Mouse (Mus musculus) cerebellum, adult 2 months (tissue): Measurements from ENCODE around the gene Emc6. TPM values are rescaled to one million over a fixed set of nuclear protein-coding genes. Genes with fewer than 3 reads are reported as not detected.

Source experiments
- DNase-seq, 2 experiments: peaks; one replicate each; pipeline ENCODE4 v3.0.0; 2021
- H3K27ac ChIP-seq: fragments of 200-500 bp; 2 replicates; pipeline ENCODE4 v1.5.1; 2012; ENCODE audit warnings: low read length, control low read depth, inconsistent platforms; ENCODE audit not compliant: insufficient read depth
- H3K27me3 ChIP-seq: fragments of 200-500 bp; 2 replicates; pipeline ENCODE4 v1.6.1; 2012; ENCODE audit warnings: inconsistent platforms, mild to moderate bottlenecking, low read length, moderate library complexity; ENCODE audit not compliant: control insufficient read depth, insufficient read depth
- H3K4me1 ChIP-seq: fragments of 200-500 bp; 2 replicates; pipeline ENCODE4 v1.6.1; 2011; ENCODE audit warnings: low read length; ENCODE audit not compliant: control insufficient read depth, insufficient read depth
- H3K4me3 ChIP-seq: fragments of 200-500 bp; replicated peaks from 2 replicates; pipeline ENCODE3; 2011; ENCODE audit warnings: mild to moderate bottlenecking, low read depth, low read length, control low read depth; ENCODE audit not compliant: insufficient read depth
- CTCF ChIP-seq: fragments of 200-500 bp; IDR thresholded peaks from 2 replicates; pipeline ENCODE4 v1.5.1; 2011; ENCODE audit warnings: low read depth, mild to moderate bottlenecking, control low read depth, low read length, moderate library complexity, borderline replicate concordance; ENCODE audit not compliant: insufficient read depth
- POLR2A ChIP-seq: fragments of 200-500 bp; IDR thresholded peaks from 2 replicates; pipeline ENCODE4 v1.6.1; 2011; ENCODE audit warnings: low read length, control low read depth, borderline replicate concordance; ENCODE audit not compliant: insufficient read depth
- WGBS: fragments of 180-500 bp; shearing (Covaris S2); methylation state at CpG from one replicate; pipeline ENCODE4 v1.1.7; 2018; 5-methylcytosine and 5-hydroxymethylcytosine counted together
- polyA plus RNA-seq: library from polyadenylated mRNA; depleted of rRNA; stranded (reverse); fragments of >200 nt; gene quantifications from 2 replicates; pipeline ENCODE4 v1.2.3, GENCODE M21; 2012

Emc6 gene
- polyA plus RNA-seq, 1 experiment: 80.6 TPM

DNA sequence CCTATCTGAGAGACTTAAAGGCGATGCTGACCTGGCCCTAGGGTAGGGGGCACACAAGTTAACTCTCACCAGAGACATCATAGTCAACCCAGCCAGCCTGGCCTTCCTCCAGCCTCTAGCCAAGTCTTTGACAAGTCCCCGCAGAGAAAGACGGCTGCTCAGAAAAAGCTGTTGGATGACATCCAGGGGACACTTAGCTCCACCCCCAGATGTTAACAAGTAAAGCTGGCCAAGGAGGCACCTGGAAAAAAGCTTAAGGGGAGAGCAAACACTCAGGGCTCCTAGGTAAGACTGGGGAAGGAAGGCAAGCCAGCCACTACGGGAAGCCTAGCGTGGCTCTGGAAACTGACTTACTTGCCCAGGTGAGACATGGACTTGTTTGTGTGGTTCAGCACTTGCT lies 4.7 kb downstream of the Emc6 start:
- Histone ChIP-seq H3K27me3 (no peaks in the 10 kb centered on the region), H3K4me1 (peaks cover 16% of the 10 kb centered on the region), H3K27ac (no peak overlapping the region), H3K4me3 (no peak overlapping the region)
- DNase-seq: no peak
- WGBS: 35% methylated on average over 5 of the region's 5 CpGs
- TF ChIP-seq CTCF: no peak

DNA sequence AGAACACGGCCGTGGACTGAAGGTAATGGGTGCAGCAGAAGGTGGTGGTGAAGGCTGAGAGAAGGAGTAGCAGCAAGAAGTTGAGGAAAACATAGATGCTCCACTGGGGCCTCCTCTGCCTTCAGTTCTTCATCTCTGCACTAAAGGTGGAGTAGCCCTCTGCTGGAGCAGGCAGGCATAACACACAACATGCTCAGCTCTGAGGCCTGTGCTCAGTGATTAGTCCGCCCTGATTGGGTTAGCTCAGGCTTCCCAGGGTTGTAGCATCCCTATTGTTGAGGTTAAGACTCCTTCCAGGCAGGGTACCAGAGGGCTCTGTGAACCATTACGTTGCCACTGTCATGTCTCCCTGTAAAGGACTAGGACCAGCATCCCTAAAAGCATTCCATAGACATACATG lies 7.6 kb downstream of the Emc6 start:
- TF ChIP-seq CTCF: peak; percentile 59
- TF ChIP-seq POLR2A: no peak
- WGBS: 46% methylated on average over 4 of the region's 4 CpGs
- Histone ChIP-seq H3K27ac (no peak overlapping the region), H3K27me3 (no peaks in the 10 kb centered on the region), H3K4me3 (no peak overlapping the region), H3K4me1 (peaks cover 12% of the 10 kb centered on the region)
- peak; percentile 41 to 60 for DNase-seq

DNA sequence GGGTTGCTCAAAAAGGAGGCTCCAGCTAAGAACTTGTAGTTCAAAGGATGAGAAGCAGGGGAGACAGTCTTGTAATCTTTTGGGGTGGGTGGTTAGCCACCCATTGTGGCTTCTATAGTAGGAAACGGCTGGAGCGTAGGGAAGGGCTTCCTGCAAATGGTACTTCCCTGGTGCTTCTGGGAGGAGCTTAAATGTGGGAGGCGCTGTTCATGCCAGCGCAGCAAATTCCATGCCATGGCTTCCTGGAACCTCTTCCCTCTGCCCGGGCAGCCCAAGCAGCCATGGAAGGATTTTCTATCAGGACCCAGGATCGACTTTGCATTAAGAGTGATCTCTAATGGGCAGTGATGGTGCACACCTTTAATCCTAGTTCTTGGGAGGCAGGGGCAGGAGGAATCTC lies 8.3 kb downstream of the Emc6 start:
- TF ChIP-seq CTCF (no peak), POLR2A (no peak)
- H3K27ac ChIP-seq: no peak overlapping the region
- DNase-seq: no peak
- 82% methylated on average over 6 of the region's 6 CpGs for WGBS
- H3K4me1 ChIP-seq: peaks cover 12% of the 10 kb centered on the region
- no peaks in the 10 kb centered on the region for H3K27me3 ChIP-seq
- no peak overlapping the region for H3K4me3 ChIP-seq

- no peak overlapping the region for H3K27ac ChIP-seq
- TF ChIP-seq POLR2A: no peak
- no peak for TF ChIP-seq CTCF
- no peak overlapping the region for H3K4me3 ChIP-seq
- DNase-seq: no peak
- peaks cover 12% of the 10 kb centered on the region for H3K4me1 ChIP-seq
- H3K27me3 ChIP-seq: no peaks in the 10 kb centered on the region
- 86% methylated on average over 8 of the region's 8 CpGs for WGBS
Measured at GRCm38 (mm10) chr11:73168071-73168470, 8.8 kb downstream of the Emc6 start.

DNA sequence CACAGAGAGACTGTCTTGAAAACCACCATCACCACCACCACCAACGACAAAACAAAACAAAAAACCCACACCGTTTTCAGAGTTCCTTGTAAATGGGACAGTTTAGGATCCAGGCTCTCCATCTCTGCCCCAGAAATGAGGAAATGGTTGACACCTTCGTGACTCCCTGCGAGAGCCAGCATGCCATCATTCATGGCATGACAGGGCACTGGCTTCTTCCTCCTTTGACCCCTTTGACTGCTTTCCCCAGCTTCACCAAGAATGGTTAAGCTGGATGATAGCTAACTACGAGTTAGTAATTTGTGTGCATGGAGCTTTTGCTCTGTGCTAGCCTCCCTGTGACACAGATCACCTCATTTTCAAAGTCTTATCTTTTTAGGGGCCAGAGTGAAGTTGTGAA lies 14.6 kb downstream of the Emc6 start:
- no peak overlapping the region for H3K27ac ChIP-seq
- H3K4me1 ChIP-seq: no peaks in the 10 kb centered on the region
- DNase-seq: no peak
- no peak for TF ChIP-seq POLR2A
- no peak for TF ChIP-seq CTCF
- 83% methylated on average over 5 of the region's 5 CpGs for WGBS
- H3K27me3 ChIP-seq: no peaks in the 10 kb centered on the region
- no peak overlapping the region for H3K4me3 ChIP-seq

GRCm38 (mm10) chr11:73161616-73162015 lies 15.2 kb downstream of the Emc6 start:
- no peak overlapping the region for H3K4me3 ChIP-seq
- H3K27ac ChIP-seq: no peak overlapping the region
- DNase-seq: no peak
- TF ChIP-seq CTCF (no peak), POLR2A (no peak)
- WGBS: 91% methylated on average over 4 of the region's 4 CpGs
- H3K27me3 ChIP-seq: no peaks in the 10 kb centered on the region
- no peaks in the 10 kb centered on the region for H3K4me1 ChIP-seq

DNA sequence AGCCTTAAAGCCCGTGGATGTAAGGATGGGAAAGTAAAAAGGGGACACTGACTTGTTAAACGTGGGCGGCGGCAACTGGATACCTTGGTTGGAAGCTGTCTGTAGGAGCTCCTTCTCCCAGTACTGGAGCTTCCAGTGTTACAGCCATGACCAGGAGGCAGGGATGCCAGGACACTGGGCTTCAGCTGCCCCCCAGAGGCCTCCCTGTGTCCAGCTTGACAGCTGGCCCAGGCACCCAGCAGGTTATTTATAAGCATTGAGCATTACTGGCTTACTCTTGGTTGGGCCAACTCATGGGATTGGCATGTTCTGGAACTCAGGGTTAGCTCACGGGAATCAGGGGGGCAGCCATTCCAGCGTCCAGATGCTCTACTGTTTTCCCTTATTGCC lies 16.0 kb downstream of the Emc6 start:
- Histone ChIP-seq H3K4me3 (peak overlapping the region; percentile 50), H3K4me1 (no peaks in the 10 kb centered on the region), H3K27me3 (no peaks in the 10 kb centered on the region), H3K27ac (no peak overlapping the region)
- WGBS: 29% methylated on average over 6 of the region's 6 CpGs
- no peak for DNase-seq
- TF ChIP-seq POLR2A: no peak
- TF ChIP-seq CTCF: no peak

- no peak within 1 kb of the TSS for H3K27ac ChIP-seq
- H3K4me3 ChIP-seq: peak within 1 kb of the TSS; percentile 50
- H3K27me3 ChIP-seq: no peaks in the 10 kb centered on the region; the same call in 1 of the 2 replicates
- TF ChIP-seq CTCF: no peak
- no peak for TF ChIP-seq POLR2A
- 5% methylated on average over 49 of the region's 49 CpGs for WGBS
- DNase-seq: peak; percentile 46 to 50
- no peaks in the 10 kb centered on the region for H3K4me1 ChIP-seq
Measured at GRCm38 (mm10) chr11:73159957-73160810, 16.7 kb downstream of the Emc6 start, which contains the start of gene P2rx5. TSS of gene P2rx5 (plus strand) at chr11:73160421.
